ENCODE assay signal across 26 mouse cellular contexts in the genomic region with DNA sequence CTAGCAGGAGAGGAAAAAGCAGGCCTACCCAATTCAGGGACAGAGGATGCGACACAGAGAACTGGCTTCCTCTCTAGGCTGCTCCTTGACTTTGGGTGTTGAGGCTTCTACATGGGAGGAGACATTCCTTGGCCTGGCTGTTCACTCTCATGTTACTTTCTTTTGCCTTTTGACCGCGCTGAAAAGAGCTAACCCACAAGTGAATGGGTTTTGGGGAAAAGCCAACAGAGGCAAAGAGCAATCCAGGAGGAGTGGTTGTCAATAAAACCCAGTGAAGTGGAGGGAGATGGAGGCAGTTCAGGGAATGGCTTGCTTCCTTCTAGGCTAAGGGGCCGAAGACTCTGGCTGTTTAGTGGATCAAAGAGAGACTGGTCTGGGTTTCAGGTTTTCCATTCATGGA.
DNase-seq lines count a peak whose midpoint lies in the region; ATAC-seq lines count a peak whose summit lies in the region.
"Had no signal": no experiment of that assay in that cellular context is flagged by ENCODE, and none has a peak within 500 bp of the region (broad histone marks: within the 10 kb centered on the region; RNA-seq: fewer than 3 reads in every experiment).

No protein-coding gene starts in this region.

- no peak overlapping the region for H3K4me2 ChIP-seq in kidney, embryonic 15.5 days
- H3K4me2 ChIP-seq in kidney, embryonic 14.5 days (replicated peaks; ENCODE audit: low read depth, low read length) = no peak overlapping the region
- H3K4me2 ChIP-seq: embryonic facial prominence, embryonic 12.5 days; forebrain, embryonic 12.5 days; forebrain, embryonic 15.5 days; heart, embryonic 12.5 days; heart, embryonic 15.5 days; hindbrain, embryonic 13.5 days had no signal

- H3K4me1 ChIP-seq in kidney, embryonic 15.5 days = no peaks in the 10 kb centered on the region
- H3K4me1 ChIP-seq in kidney, embryonic 14.5 days (ENCODE audit: control insufficient read depth, insufficient read depth, low read length) = no peaks in the 10 kb centered on the region
- H3K4me1 ChIP-seq: embryonic facial prominence, embryonic 12.5 days; forebrain, embryonic 12.5 days; forebrain, embryonic 15.5 days; heart, embryonic 12.5 days; heart, embryonic 15.5 days; hindbrain, embryonic 10.5 days; hindbrain, embryonic 13.5 days had no signal

- no peak overlapping the region for H3K27ac ChIP-seq in kidney, embryonic 15.5 days
- no peak overlapping the region for H3K27ac ChIP-seq in kidney, embryonic 14.5 days (ENCODE audit: low read depth, low read length)
- H3K27ac ChIP-seq: embryonic facial prominence, embryonic 12.5 days; forebrain, embryonic 12.5 days; forebrain, embryonic 15.5 days; heart, embryonic 15.5 days; hindbrain, embryonic 10.5 days; hindbrain, embryonic 13.5 days had no signal

- H3K27me3 ChIP-seq in kidney, embryonic 15.5 days = no peaks in the 10 kb centered on the region
- no peaks in the 10 kb centered on the region for H3K27me3 ChIP-seq in kidney, embryonic 14.5 days (ENCODE audit: control insufficient read depth, insufficient read depth, low read length)
- H3K27me3 ChIP-seq: embryonic facial prominence, embryonic 12.5 days; forebrain, embryonic 12.5 days; forebrain, embryonic 15.5 days; heart, embryonic 12.5 days; heart, embryonic 15.5 days; hindbrain, embryonic 13.5 days had no signal

- no peak for ATAC-seq in kidney, embryonic 15.5 days (replicated peaks; ENCODE audit: low FRiP score)
- ATAC-seq in kidney, embryonic 14.5 days (ENCODE audit: low FRiP score, low TSS enrichment) = no peak
- ATAC-seq: forebrain, embryonic 15.5 days; hindbrain, embryonic 16.5 days; Patski had no signal

- 28% methylated on average over 4 of the region's 4 CpGs for WGBS in kidney, embryonic 15.5 days
- 31% methylated on average over 4 of the region's 4 CpGs for WGBS in kidney, embryonic 14.5 days

- H3K36me3 ChIP-seq in kidney, embryonic 15.5 days = no peaks in the 10 kb centered on the region
- H3K36me3 ChIP-seq in kidney, embryonic 14.5 days (ENCODE audit: control insufficient read depth, insufficient read depth, low read length) = no peaks in the 10 kb centered on the region
- H3K36me3 ChIP-seq: embryonic facial prominence, embryonic 12.5 days; forebrain, embryonic 12.5 days; forebrain, embryonic 15.5 days; heart, embryonic 12.5 days; heart, embryonic 15.5 days; hindbrain, embryonic 10.5 days; hindbrain, embryonic 13.5 days had no signal

- peak; percentile 6 for DNase-seq in adrenal gland, postnatal 10 days
- no peak for DNase-seq in adrenal gland, adult 18-20 months (ENCODE audit: low spot score in 2 of 2)
- DNase-seq in kidney, adult 18-20 months = peak; percentile 7
- DNase-seq in kidney, adult 9 months = peak; percentile 66
- DNase-seq in NIH3T3 (ENCODE audit: low read depth) = peak; percentile 3
- no peak for DNase-seq in right cerebral cortex, postnatal 4 days
- DNase-seq: adrenal gland, adult 2 months; adrenal gland, postnatal 25 days; cerebellum, adult 11-12 months; cerebellum, adult 8-10 months; gastrocnemius, postnatal 25 days; heart, adult 18-20 months; heart, postnatal 10 days; heart, postnatal 36 days had no signal

- H3K9me3 ChIP-seq in kidney, embryonic 15.5 days (replicated peaks) = no peaks in the 10 kb centered on the region
- H3K9me3 ChIP-seq in kidney, embryonic 14.5 days (ENCODE audit: control insufficient read depth, low read length) = no peaks in the 10 kb centered on the region
- H3K9me3 ChIP-seq: embryonic facial prominence, embryonic 12.5 days; forebrain, embryonic 12.5 days; forebrain, embryonic 15.5 days; heart, embryonic 12.5 days; heart, embryonic 15.5 days; hindbrain, embryonic 10.5 days; hindbrain, embryonic 13.5 days had no signal

- no peak overlapping the region for H3K4me3 ChIP-seq in kidney, embryonic 15.5 days (replicated peaks)
- H3K4me3 ChIP-seq in kidney, embryonic 14.5 days (ENCODE audit: low read length) = no peak overlapping the region
- H3K4me3 ChIP-seq: embryonic facial prominence, embryonic 12.5 days; erythroblast, embryonic 14.5 days; forebrain, embryonic 12.5 days; forebrain, embryonic 15.5 days; heart, embryonic 12.5 days; heart, embryonic 15.5 days; hindbrain, embryonic 10.5 days; hindbrain, embryonic 13.5 days had no signal

- no peak overlapping the region for H3K9ac ChIP-seq in kidney, embryonic 15.5 days
- no peak overlapping the region for H3K9ac ChIP-seq in kidney, embryonic 14.5 days (ENCODE audit: low read depth, low read length)
- H3K9ac ChIP-seq: embryonic facial prominence, embryonic 12.5 days; forebrain, embryonic 12.5 days; forebrain, embryonic 15.5 days; heart, embryonic 12.5 days; heart, embryonic 15.5 days; hindbrain, embryonic 13.5 days had no signal

Comparison
In these comparisons a context has a peak if more than half of its experiments do, and no peak if none do; other contexts are left out.
1. DNase-seq: peak in adrenal gland, postnatal 10 days (single experiment), kidney, adult 18-20 months (single experiment), kidney, adult 9 months (single experiment) and NIH3T3 (single experiment); none in adrenal gland, adult 18-20 months (0 of 2) and right cerebral cortex, postnatal 4 days (single experiment).